Mouse (Mus musculus) B cell, adult (primary cell): Measurements from ENCODE around the gene Gpr62. TPM values are rescaled to one million over a fixed set of nuclear protein-coding genes. Genes with fewer than 3 reads are reported as not detected.

Experiments used
- total RNA-seq: library from RNA; stranded (reverse); gene quantifications from 4 replicates; pipeline ENCODE4 v1.2.4, GENCODE M21; 2023; ENCODE audit not compliant: inconsistent age

Gene Gpr62
- 0.26 to 0.93 TPM (median 0.42 TPM) in 3 of 4 replicates, not detected in the other for total RNA-seq

GRCm38 (mm10) chr9:106465571-106466200 lies at the start of gene Gpr62:
TSS of gene Gpr62 (minus strand) at chr9:106465938.

GRCm38 (mm10) chr9:106514273-106514672 lies 48.5 kb upstream of the Gpr62 start, which contains the start of gene Iqcf5:
TSS of gene Iqcf5 (plus strand) at chr9:106514573.

GRCm38 (mm10) chr9:106499667-106500066 lies 33.9 kb upstream of the Gpr62 start, which contains the start of gene Iqcf1:
TSS of gene Iqcf1 (plus strand) at chr9:106499967.

GRCm38 (mm10) chr9:106476924-106477484 lies 11.3 kb upstream of the Gpr62 start, which contains the start of gene Parp3:
TSS of gene Parp3 (minus strand) at chr9:106476949.

GRCm38 (mm10) chr9:106475663-106476001 lies 9.9 kb upstream of the Gpr62 start, which contains the start of gene Rrp9:
TSS of gene Rrp9 (plus strand) at chr9:106475963.

GRCm38 (mm10) chr9:106453271-106454070 lies 12.3 kb downstream of the Gpr62 start, which contains the start of gene Pcbp4:
TSS of gene Pcbp4 (plus strand) at chr9:106453291.

GRCm38 (mm10) chr9:106447348-106447747 lies 18.4 kb downstream of the Gpr62 start, which contains the start of the genes Abhd14b and Abhd14a:
TSS of gene Abhd14b (plus strand) at chr9:106447459.
TSS of gene Abhd14a (minus strand) at chr9:106447678.

GRCm38 (mm10) chr9:106429221-106430014 lies 36.3 kb downstream of the Gpr62 start, which contains the start of gene Rpl29:
TSS of gene Rpl29 (plus strand) at chr9:106429454.

Other genes starting within 250 kb of the Gpr62 start
- gene Tlr9, start 243.3 kb downstream of the Gpr62 start, total RNA-seq, result 150 to 158 TPM (median 156 TPM) in 4 replicates
- 39.6 to 44.4 TPM (median 41.5 TPM) in 4 replicates for gene Alas1, start 217.3 kb downstream of the Gpr62 start, total RNA-seq
- 3.7 to 6.3 TPM (median 4.5 TPM) in 4 replicates for gene Poc1a, start 184.9 kb downstream of the Gpr62 start, total RNA-seq
- gene Dusp7, start 97.3 kb downstream of the Gpr62 start, total RNA-seq, result 27.3 to 29.8 TPM (median 27.7 TPM) in 4 replicates
- 694 to 757 TPM (median 709 TPM) in 4 replicates for gene Rpl29, start 36.5 kb downstream of the Gpr62 start, total RNA-seq
- 16.8 to 22.2 TPM (median 18.6 TPM) in 4 replicates for gene Acy1, start 27.6 kb downstream of the Gpr62 start, total RNA-seq
- gene Abhd14b, start 18.5 kb downstream of the Gpr62 start, total RNA-seq, result 3.9 to 5.9 TPM (median 5.2 TPM) in 4 replicates
- 3.8 to 9.2 TPM (median 7.6 TPM) in 4 replicates for gene Abhd14a, start 18.3 kb downstream of the Gpr62 start, total RNA-seq
- 3.9 to 8.1 TPM (median 6.0 TPM) in 4 replicates for gene Pcbp4, start 12.6 kb downstream of the Gpr62 start, total RNA-seq
- 53.8 to 65.3 TPM (median 59.2 TPM) in 4 replicates for gene Rrp9, start 10.0 kb upstream of the Gpr62 start, total RNA-seq
- 45.8 to 57.6 TPM (median 49.2 TPM) in 4 replicates for gene Parp3, start 11.0 kb upstream of the Gpr62 start, total RNA-seq
- not detected in 4 replicates for gene Iqcf1, start 34.0 kb upstream of the Gpr62 start, total RNA-seq
- gene Iqcf5, start 48.6 kb upstream of the Gpr62 start, total RNA-seq, result 1.4 TPM in 1 of 4 replicates, not detected in the others
- not detected in 4 replicates for gene Iqcf3, start 95.7 kb upstream of the Gpr62 start, total RNA-seq
- gene Iqcf4, start 105.1 kb upstream of the Gpr62 start, total RNA-seq, result not detected in 4 replicates
- not detected in 4 replicates for gene Iqcf6, start 160.6 kb upstream of the Gpr62 start, total RNA-seq
- not detected in 4 replicates for gene Grm2, start 190.1 kb upstream of the Gpr62 start, total RNA-seq
- gene Tex264, start 220.0 kb upstream of the Gpr62 start, total RNA-seq, result 33.3 to 39.5 TPM (median 36.0 TPM) in 4 replicates